14 mouse cellular contexts compared by ENCODE assay signal in the genomic region with DNA sequence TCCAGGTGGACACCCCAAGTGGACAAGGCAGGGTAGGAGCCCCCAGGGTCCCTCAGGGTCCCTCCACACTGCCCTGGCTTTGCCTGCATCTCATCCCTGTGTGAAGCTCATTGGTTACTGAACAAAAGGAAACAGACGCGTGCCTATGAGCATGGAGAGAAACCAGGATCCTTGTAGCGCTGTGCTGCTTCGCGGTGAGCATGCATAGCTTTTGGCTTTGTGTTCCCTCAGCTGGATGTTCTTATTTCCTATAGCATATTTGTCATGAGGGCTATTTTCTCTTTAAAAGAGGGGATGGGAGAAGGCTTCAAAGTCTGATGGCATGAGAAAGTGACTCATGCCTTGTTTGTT. TPM values are rescaled to one million over a fixed set of nuclear protein-coding genes. Genes with fewer than 3 reads are reported as not detected.
A peak's percentile ranks its signal among the peaks of the same experiment; 100 is the strongest.
DNase-seq lines count a peak whose midpoint lies in the region; ATAC-seq and TF ChIP-seq lines count a peak whose summit lies in the region.
"Had no signal": no experiment of that assay in that cellular context is flagged by ENCODE, and none has a peak within 500 bp of the region (broad histone marks: within the 10 kb centered on the region; RNA-seq: fewer than 3 reads in every experiment).

No protein-coding gene starts in this region.

- no peak for TF ChIP-seq POLR2A in lung, adult 2 months (IDR thresholded peaks at IDR 0.05; ENCODE audit: borderline replicate concordance, extremely low read depth, low read depth, low read length)

- H3K9ac ChIP-seq in liver, embryonic 13.5 days = peak overlapping the region; percentile 77
- H3K9ac ChIP-seq in intestine, embryonic 16.5 days (ENCODE audit: low read depth, low read length) = no peak overlapping the region
- H3K9ac ChIP-seq: hindbrain, embryonic 15.5 days; lung, embryonic 15.5 days had no signal

- no peak for TF ChIP-seq CTCF in gastrocnemius, adult 2 months (IDR thresholded peaks at IDR 0.05)
- no peak for TF ChIP-seq CTCF in lung, adult 2 months (IDR thresholded peaks at IDR 0.05; ENCODE audit: insufficient read depth, low read length)

- no peak overlapping the region for H3K4me3 ChIP-seq in gastrocnemius, adult 2 months
- peak overlapping the region; percentile 34 for H3K4me3 ChIP-seq in lung, adult 2 months (replicated peaks; ENCODE audit: extremely low read depth, low read depth, low read length)
- peak overlapping the region; percentile 48 for H3K4me3 ChIP-seq in liver, embryonic 13.5 days (replicated peaks)
- no peak overlapping the region for H3K4me3 ChIP-seq in intestine, embryonic 16.5 days (ENCODE audit: low read length)
- H3K4me3 ChIP-seq: hindbrain, embryonic 15.5 days; lung, embryonic 15.5 days; myocyte had no signal

- peaks cover 18% of the 10 kb centered on the region for H3K4me1 ChIP-seq in lung, adult 2 months (ENCODE audit: control insufficient read depth, insufficient read depth, low read length)
- peaks cover 90% of the 10 kb centered on the region for H3K4me1 ChIP-seq in liver, embryonic 13.5 days (replicated peaks)
- H3K4me1 ChIP-seq in intestine, embryonic 16.5 days (ENCODE audit: control insufficient read depth, insufficient read depth, low read length) = peaks cover 4% of the 10 kb centered on the region; the same call in 1 of the 2 replicates

- H3K27me3 ChIP-seq in liver, embryonic 13.5 days = no peaks in the 10 kb centered on the region
- H3K27me3 ChIP-seq in intestine, embryonic 16.5 days (replicated peaks; ENCODE audit: control insufficient read depth, insufficient read depth, low read length) = no peaks in the 10 kb centered on the region
- H3K27me3 ChIP-seq: hindbrain, embryonic 15.5 days; lung, embryonic 15.5 days had no signal

- WGBS in lung, adult 2 months = 76% methylated on average over 5 of the region's 5 CpGs
- WGBS in liver, embryonic 13.5 days (ENCODE audit: insufficient replicate concordance) = 89% methylated on average over 5 of the region's 5 CpGs
- 89% methylated on average over 5 of the region's 5 CpGs for WGBS in intestine, embryonic 16.5 days

- ATAC-seq in liver, embryonic 13.5 days (ENCODE audit: low read depth) = no peak
- ATAC-seq in intestine, embryonic 16.5 days = no peak

- intact Hi-C loops in gastrocnemius, adult 2 months (cut with DNase I) = no loop called here

- H3K9me3 ChIP-seq in liver, embryonic 13.5 days (replicated peaks) = no peaks in the 10 kb centered on the region
- no peaks in the 10 kb centered on the region for H3K9me3 ChIP-seq in intestine, embryonic 16.5 days (ENCODE audit: control insufficient read depth, low read length)
- H3K9me3 ChIP-seq: hindbrain, embryonic 15.5 days; lung, embryonic 15.5 days had no signal

- H3K36me3 ChIP-seq in liver, embryonic 13.5 days = peaks cover 91% of the 10 kb centered on the region
- H3K36me3 ChIP-seq in intestine, embryonic 16.5 days (ENCODE audit: control insufficient read depth, insufficient read depth, low read length) = no peaks in the 10 kb centered on the region
- H3K36me3 ChIP-seq: hindbrain, embryonic 15.5 days; lung, embryonic 15.5 days had no signal

- DNase-seq in gastrocnemius, adult 2 months = no peak
- no peak for DNase-seq in gastrocnemius, postnatal 10 days
- no peak for DNase-seq in lung, adult 2 months
- no peak for DNase-seq in lung, adult 18-20 months
- no peak for DNase-seq in liver, embryonic 13.5 days
- DNase-seq in thymus, postnatal 25 days = peak; percentile 47
- no peak for DNase-seq in ovary, postnatal 36 days (ENCODE audit: low spot score)
- DNase-seq: kidney, adult 8-10 months; kidney, postnatal 4 days; right cerebral cortex, postnatal 25 days had no signal

- H3K27ac ChIP-seq in gastrocnemius, adult 2 months = peak overlapping the region; percentile 43; the same call in 1 of the 2 replicates
- H3K27ac ChIP-seq in liver, embryonic 13.5 days = peak overlapping the region; percentile 100
- no peak overlapping the region for H3K27ac ChIP-seq in intestine, embryonic 16.5 days (ENCODE audit: low read length)
- H3K27ac ChIP-seq: hindbrain, embryonic 15.5 days; lung, embryonic 15.5 days had no signal

- peak overlapping the region; percentile 74 for H3K4me2 ChIP-seq in liver, embryonic 13.5 days
- H3K4me2 ChIP-seq in intestine, embryonic 16.5 days (ENCODE audit: low read depth, low read length) = no peak overlapping the region
- H3K4me2 ChIP-seq: hindbrain, embryonic 15.5 days; lung, embryonic 15.5 days had no signal

RNA-seq across cellular contexts. Expression of a gene that starts 18.8 kb away (rescaled TPM):
- 1 to 10 TPM; 1.5 to 2.1 TPM for total RNA-seq in gastrocnemius, adult 2 months (2021)
- 10 to 100 TPM in 1 of 2 experiments, 1 to 10 TPM in 1; 9.0 to 14.5 TPM for total RNA-seq in gastrocnemius, postnatal 10 days (2021)
- polyA plus RNA-seq in lung, adult 2 months (2012; rRNA removed) = 55.8 and 59.8 TPM in 2 replicates
- 58.0 and 64.5 TPM in 2 replicates for polyA plus RNA-seq in liver, embryonic 13.5 days (2015; fragmentation: Nextera tagmentation; extraction: Ambion mirVana)
- polyA plus RNA-seq in intestine, embryonic 16.5 days (2015; fragmentation: Nextera tagmentation; extraction: Ambion mirVana) = 8.3 and 8.8 TPM in 2 replicates

RNA-seq across cellular contexts. Expression of a gene that starts 28.9 kb away (rescaled TPM):
- total RNA-seq in gastrocnemius, adult 2 months (2021) = 10 to 100 TPM; 42.4 to 49.5 TPM
- total RNA-seq in gastrocnemius, postnatal 10 days (2021) = 10 to 100 TPM; 42.7 to 43.8 TPM
- 60.6 and 80.9 TPM in 2 replicates for polyA plus RNA-seq in lung, adult 2 months (2012; rRNA removed)
- polyA plus RNA-seq in liver, embryonic 13.5 days (2015; fragmentation: Nextera tagmentation; extraction: Ambion mirVana) = 54.7 and 58.1 TPM in 2 replicates
- 116 and 117 TPM in 2 replicates for polyA plus RNA-seq in intestine, embryonic 16.5 days (2015; fragmentation: Nextera tagmentation; extraction: Ambion mirVana)

RNA-seq across cellular contexts. Expression of a gene that starts 45.6 kb away (rescaled TPM):
- total RNA-seq in gastrocnemius, adult 2 months (2021) = 10 to 100 TPM; 21.5 to 23.9 TPM
- 10 to 100 TPM; 29.7 to 31.8 TPM for total RNA-seq in gastrocnemius, postnatal 10 days (2021)
- 21.5 and 37.2 TPM in 2 replicates for polyA plus RNA-seq in lung, adult 2 months (2012; rRNA removed)
- 33.4 and 39.7 TPM in 2 replicates for polyA plus RNA-seq in liver, embryonic 13.5 days (2015; fragmentation: Nextera tagmentation; extraction: Ambion mirVana)
- polyA plus RNA-seq in intestine, embryonic 16.5 days (2015; fragmentation: Nextera tagmentation; extraction: Ambion mirVana) = 61.1 and 64.5 TPM in 2 replicates

RNA-seq across cellular contexts. Expression of a gene that starts 58.2 kb away (rescaled TPM):
- 100 to 1,000 TPM; 190 to 208 TPM for total RNA-seq in gastrocnemius, adult 2 months (2021)
- total RNA-seq in gastrocnemius, postnatal 10 days (2021) = 100 to 1,000 TPM; 192 to 216 TPM
- 70.1 and 125 TPM in 2 replicates for polyA plus RNA-seq in lung, adult 2 months (2012; rRNA removed)
- 81.9 and 93.0 TPM in 2 replicates for polyA plus RNA-seq in liver, embryonic 13.5 days (2015; fragmentation: Nextera tagmentation; extraction: Ambion mirVana)
- 104 and 127 TPM in 2 replicates for polyA plus RNA-seq in intestine, embryonic 16.5 days (2015; fragmentation: Nextera tagmentation; extraction: Ambion mirVana)

Comparison
In these comparisons a context has a peak if more than half of its experiments do, and no peak if none do; other contexts are left out.
1. H3K4me3 ChIP-seq: peak in lung, adult 2 months (single experiment) and liver, embryonic 13.5 days (single experiment); none in gastrocnemius, adult 2 months (single experiment) and intestine, embryonic 16.5 days (single experiment).